Mouse (Mus musculus): ENCODE data around the gene Gm49395. TPM values are rescaled to one million over a fixed set of nuclear protein-coding genes. Genes with fewer than 3 reads are reported as not detected.

The Gm49395 gene
- polyA plus RNA-seq, 1 experiment from 2014 or later: 1.3 TPM

GRCm38 (mm10) chr13:115085974-115086373, 15.7 kb downstream of the Gm49395 start:
- Histone ChIP-seq H3K9ac (replicated peaks; ENCODE audit: low read length) (no peak overlapping the region), H3K4me3 (ENCODE audit: low read depth, low read length) (no peak overlapping the region), H3K9me3 (replicated peaks; ENCODE audit: control insufficient read depth, low read length) (no peaks in the 10 kb centered on the region), H3K36me3 (replicated peaks; ENCODE audit: control insufficient read depth, insufficient read depth, low read depth, low read length) (peaks cover 5% of the 10 kb centered on the region), H3K27ac (replicated peaks; ENCODE audit: low read depth, low read length) (no peak overlapping the region), H3K27me3 (ENCODE audit: control insufficient read depth, insufficient read depth, low read length) (no peaks in the 10 kb centered on the region), H3K4me1 (ENCODE audit: control insufficient read depth, insufficient read depth, low read length) (no peaks in the 10 kb centered on the region), H3K4me2 (ENCODE audit: low read depth, low read length) (no peak overlapping the region)
- DNase-seq (ENCODE audit: low spot score) (no peak), ATAC-seq (replicated peaks; ENCODE audit: insufficient number of reproducible peaks, low FRiP score, low TSS enrichment, low read depth) (no peak)
- WGBS: 92% methylated on average over 6 of the region's 6 CpGs

GRCm38 (mm10) chr13:115082339-115082738, 19.4 kb downstream of the Gm49395 start:
- Histone ChIP-seq H3K4me2 (ENCODE audit: low read depth, low read length) (no peak overlapping the region), H3K4me3 (ENCODE audit: low read depth, low read length) (no peak overlapping the region), H3K27me3 (ENCODE audit: control insufficient read depth, insufficient read depth, low read length) (no peaks in the 10 kb centered on the region), H3K4me1 (ENCODE audit: control insufficient read depth, insufficient read depth, low read length) (no peaks in the 10 kb centered on the region), H3K9ac (replicated peaks; ENCODE audit: low read length) (no peak overlapping the region), H3K27ac (replicated peaks; ENCODE audit: low read depth, low read length) (no peak overlapping the region), H3K36me3 (replicated peaks; ENCODE audit: control insufficient read depth, insufficient read depth, low read depth, low read length) (no peaks in the 10 kb centered on the region; the same call in 1 of the 2 replicates), H3K9me3 (replicated peaks; ENCODE audit: control insufficient read depth, low read length) (no peaks in the 10 kb centered on the region)
- WGBS: 87% methylated on average over 7 of the region's 7 CpGs
- ATAC-seq (replicated peaks; ENCODE audit: insufficient number of reproducible peaks, low FRiP score, low TSS enrichment, low read depth) (no peak), DNase-seq (ENCODE audit: low spot score) (no peak)

GRCm38 (mm10) chr13:115079996-115080585, 21.6 kb downstream of the Gm49395 start:
- H3K27ac ChIP-seq (replicated peaks; ENCODE audit: low read depth, low read length): no peak overlapping the region
- no peaks in the 10 kb centered on the region for H3K27me3 ChIP-seq (ENCODE audit: control insufficient read depth, insufficient read depth, low read length)
- no peaks in the 10 kb centered on the region for H3K9me3 ChIP-seq (replicated peaks; ENCODE audit: control insufficient read depth, low read length)
- no peak overlapping the region for H3K9ac ChIP-seq (replicated peaks; ENCODE audit: low read length)
- no peak overlapping the region for H3K4me3 ChIP-seq (ENCODE audit: low read depth, low read length)
- H3K4me2 ChIP-seq (ENCODE audit: low read depth, low read length): no peak overlapping the region
- no peaks in the 10 kb centered on the region for H3K4me1 ChIP-seq (ENCODE audit: control insufficient read depth, insufficient read depth, low read length)
- WGBS: 87% methylated on average over 3 of the region's 3 CpGs
- no peak for DNase-seq (ENCODE audit: low spot score)
- H3K36me3 ChIP-seq (replicated peaks; ENCODE audit: control insufficient read depth, insufficient read depth, low read depth, low read length): no peaks in the 10 kb centered on the region
- ATAC-seq (replicated peaks; ENCODE audit: insufficient number of reproducible peaks, low FRiP score, low TSS enrichment, low read depth): no peak

GRCm38 (mm10) chr13:115078997-115079685, 22.6 kb downstream of the Gm49395 start:
- H3K9ac ChIP-seq (replicated peaks; ENCODE audit: low read length): no peak overlapping the region
- WGBS: 87% methylated on average over 6 of the region's 6 CpGs
- no peak for DNase-seq (ENCODE audit: low spot score)
- H3K4me2 ChIP-seq (ENCODE audit: low read depth, low read length): no peak overlapping the region
- no peaks in the 10 kb centered on the region for H3K36me3 ChIP-seq (replicated peaks; ENCODE audit: control insufficient read depth, insufficient read depth, low read depth, low read length)
- no peaks in the 10 kb centered on the region for H3K9me3 ChIP-seq (replicated peaks; ENCODE audit: control insufficient read depth, low read length)
- H3K27me3 ChIP-seq (ENCODE audit: control insufficient read depth, insufficient read depth, low read length): no peaks in the 10 kb centered on the region
- H3K4me1 ChIP-seq (ENCODE audit: control insufficient read depth, insufficient read depth, low read length): no peaks in the 10 kb centered on the region
- ATAC-seq (replicated peaks; ENCODE audit: insufficient number of reproducible peaks, low FRiP score, low TSS enrichment, low read depth): no peak
- H3K4me3 ChIP-seq (ENCODE audit: low read depth, low read length): no peak overlapping the region
- H3K27ac ChIP-seq (replicated peaks; ENCODE audit: low read depth, low read length): no peak overlapping the region

GRCm38 (mm10) chr13:115077346-115078134, 24.2 kb downstream of the Gm49395 start:
- no peak overlapping the region for H3K4me3 ChIP-seq (ENCODE audit: low read depth, low read length)
- no peak overlapping the region for H3K9ac ChIP-seq (replicated peaks; ENCODE audit: low read length)
- H3K27me3 ChIP-seq (ENCODE audit: control insufficient read depth, insufficient read depth, low read length): no peaks in the 10 kb centered on the region
- no peak for DNase-seq (ENCODE audit: low spot score)
- WGBS: 84% methylated on average over 9 of the region's 9 CpGs
- no peaks in the 10 kb centered on the region for H3K36me3 ChIP-seq (replicated peaks; ENCODE audit: control insufficient read depth, insufficient read depth, low read depth, low read length)
- H3K9me3 ChIP-seq (replicated peaks; ENCODE audit: control insufficient read depth, low read length): no peaks in the 10 kb centered on the region
- no peaks in the 10 kb centered on the region for H3K4me1 ChIP-seq (ENCODE audit: control insufficient read depth, insufficient read depth, low read length)
- H3K27ac ChIP-seq (replicated peaks; ENCODE audit: low read depth, low read length): no peak overlapping the region
- no peak for ATAC-seq (replicated peaks; ENCODE audit: insufficient number of reproducible peaks, low FRiP score, low TSS enrichment, low read depth)
- H3K4me2 ChIP-seq (ENCODE audit: low read depth, low read length): no peak overlapping the region

GRCm38 (mm10) chr13:115072386-115072785, 29.3 kb downstream of the Gm49395 start:
- Histone ChIP-seq H3K9ac (replicated peaks; ENCODE audit: low read length) (no peak overlapping the region), H3K27me3 (ENCODE audit: control insufficient read depth, insufficient read depth, low read length) (no peaks in the 10 kb centered on the region), H3K4me3 (ENCODE audit: low read depth, low read length) (no peak overlapping the region), H3K36me3 (replicated peaks; ENCODE audit: control insufficient read depth, insufficient read depth, low read depth, low read length) (no peaks in the 10 kb centered on the region), H3K4me2 (ENCODE audit: low read depth, low read length) (no peak overlapping the region), H3K9me3 (replicated peaks; ENCODE audit: control insufficient read depth, low read length) (no peaks in the 10 kb centered on the region), H3K4me1 (ENCODE audit: control insufficient read depth, insufficient read depth, low read length) (no peaks in the 10 kb centered on the region), H3K27ac (replicated peaks; ENCODE audit: low read depth, low read length) (no peak overlapping the region)
- no peak for ATAC-seq (replicated peaks; ENCODE audit: insufficient number of reproducible peaks, low FRiP score, low TSS enrichment, low read depth)
- WGBS: 97% methylated on average over 6 of the region's 6 CpGs
- no peak for DNase-seq (ENCODE audit: low spot score)

- no peak overlapping the region for H3K9ac ChIP-seq (replicated peaks; ENCODE audit: low read length)
- ATAC-seq (replicated peaks; ENCODE audit: insufficient number of reproducible peaks, low FRiP score, low TSS enrichment, low read depth) (no peak), DNase-seq (ENCODE audit: low spot score) (no peak)
- no peak overlapping the region for H3K27ac ChIP-seq (replicated peaks; ENCODE audit: low read depth, low read length)
- H3K4me3 ChIP-seq (ENCODE audit: low read depth, low read length): no peak overlapping the region
- H3K4me1 ChIP-seq (ENCODE audit: control insufficient read depth, insufficient read depth, low read length): no peaks in the 10 kb centered on the region
- 74% methylated on average over 3 of the region's 3 CpGs for WGBS
- H3K27me3 ChIP-seq (ENCODE audit: control insufficient read depth, insufficient read depth, low read length): no peaks in the 10 kb centered on the region
- no peaks in the 10 kb centered on the region for H3K9me3 ChIP-seq (replicated peaks; ENCODE audit: control insufficient read depth, low read length)
- H3K36me3 ChIP-seq (replicated peaks; ENCODE audit: control insufficient read depth, insufficient read depth, low read depth, low read length): no peaks in the 10 kb centered on the region
- H3K4me2 ChIP-seq (ENCODE audit: low read depth, low read length): no peak overlapping the region
These were observed 30.3 kb downstream of the Gm49395 start for GRCm38 (mm10) chr13:115071431-115071830.

GRCm38 (mm10) chr13:115067968-115068330, 33.8 kb downstream of the Gm49395 start:
- H3K4me1 ChIP-seq (ENCODE audit: control insufficient read depth, insufficient read depth, low read length): no peaks in the 10 kb centered on the region
- no peak overlapping the region for H3K4me2 ChIP-seq (ENCODE audit: low read depth, low read length)
- no peaks in the 10 kb centered on the region for H3K27me3 ChIP-seq (ENCODE audit: control insufficient read depth, insufficient read depth, low read length)
- DNase-seq (ENCODE audit: low spot score) (no peak), ATAC-seq (replicated peaks; ENCODE audit: insufficient number of reproducible peaks, low FRiP score, low TSS enrichment, low read depth) (no peak)
- H3K9ac ChIP-seq (replicated peaks; ENCODE audit: low read length): no peak overlapping the region
- no peak overlapping the region for H3K27ac ChIP-seq (replicated peaks; ENCODE audit: low read depth, low read length)
- H3K9me3 ChIP-seq (replicated peaks; ENCODE audit: control insufficient read depth, low read length): no peaks in the 10 kb centered on the region
- no peak overlapping the region for H3K4me3 ChIP-seq (ENCODE audit: low read depth, low read length)
- no peaks in the 10 kb centered on the region for H3K36me3 ChIP-seq (replicated peaks; ENCODE audit: control insufficient read depth, insufficient read depth, low read depth, low read length)
- WGBS: 89% methylated on average over 1 of the region's 1 CpGs

Data from embryonic facial prominence, embryonic 11.5 days (tissue).